Mouse (Mus musculus) cerebellum, adult 11 months (tissue): ENCODE measurements around the gene Six4.
"Not testable (repeated sequence)": the region's sequence is repeated elsewhere in the genome, so short reads cannot be mapped to it uniquely, and the experiment has no call there.

Experiments used
- DNase-seq: peaks from one replicate; pipeline ENCODE4 v3.0.0; 2022

The Six4 gene

GRCm38 (mm10) chr12:73113196-73113595, at the start of gene Six4:
Gene Six4 (minus strand): TSS chr12:73113456.
- peak; percentile 74 for DNase-seq

GRCm38 (mm10) chr12:73162408-73163181, 49.3 kb upstream of the Six4 start:
- peak; percentile 19 for DNase-seq

- DNase-seq, result no peak
Observed at GRCm38 (mm10) chr12:73160341-73160740, 47.1 kb upstream of the Six4 start.

- DNase-seq, result no peak
Observed at GRCm38 (mm10) chr12:73154150-73154549, 40.9 kb upstream of the Six4 start.

GRCm38 (mm10) chr12:73151038-73151437, 37.8 kb upstream of the Six4 start:
- not testable (repeated sequence) for DNase-seq

- no peak for DNase-seq
Observed at GRCm38 (mm10) chr12:73147236-73147635, 34.0 kb upstream of the Six4 start.

- no peak for DNase-seq
Observed at GRCm38 (mm10) chr12:73140732-73141131, 27.5 kb upstream of the Six4 start.

- DNase-seq, result no peak
Observed at GRCm38 (mm10) chr12:73125250-73125649, 12.0 kb upstream of the Six4 start.

GRCm38 (mm10) chr12:73123093-73124041, 10.1 kb upstream of the Six4 start, which contains the start of gene Mnat1:
Gene Mnat1 (plus strand): TSS chr12:73123717.
- DNase-seq, result peak; percentile 83

GRCm38 (mm10) chr12:73112326-73113087, 749 bp downstream of the Six4 start:
- peak; percentile 38 for DNase-seq

- peak; percentile 17 for DNase-seq
Observed at GRCm38 (mm10) chr12:73111561-73112325, 1.5 kb downstream of the Six4 start.

GRCm38 (mm10) chr12:73110431-73111111, 2.7 kb downstream of the Six4 start:
- DNase-seq, result peak; percentile 4

GRCm38 (mm10) chr12:73107821-73108220, 5.4 kb downstream of the Six4 start:
- no peak for DNase-seq

- no peak for DNase-seq
Observed at GRCm38 (mm10) chr12:73103713-73104112, 9.5 kb downstream of the Six4 start.

GRCm38 (mm10) chr12:73098593-73098992, 14.7 kb downstream of the Six4 start:
- DNase-seq, result no peak

- DNase-seq, result not testable (repeated sequence)
Observed at GRCm38 (mm10) chr12:73096177-73096576, 17.1 kb downstream of the Six4 start.

- DNase-seq, result no peak
Observed at GRCm38 (mm10) chr12:73094605-73095004, 18.7 kb downstream of the Six4 start.

- no peak for DNase-seq
Observed at GRCm38 (mm10) chr12:73094189-73094588, 19.1 kb downstream of the Six4 start.

- DNase-seq, result no peak
Observed at GRCm38 (mm10) chr12:73090672-73091335, 22.5 kb downstream of the Six4 start.

GRCm38 (mm10) chr12:73088911-73089310, 24.3 kb downstream of the Six4 start:
- DNase-seq, result no peak

- DNase-seq, result no peak
Observed at GRCm38 (mm10) chr12:73088500-73088899, 24.8 kb downstream of the Six4 start.
